Mouse (Mus musculus) hindlimb bud, embryonic 11.5 days (tissue): ENCODE data around the gene Selplg.
"Not testable (repeated sequence)": the region's sequence is repeated elsewhere in the genome, so short reads cannot be mapped to it uniquely, and the experiment has no call there.

Source experiments
- DNase-seq: peaks from one replicate; pipeline ENCODE4 v3.0.0-alpha.2; 2012; ENCODE audit warnings: low read depth, low spot score; ENCODE audit errors: extremely low spot score

The Selplg gene

GRCm38 (mm10) chr5:113796401-113797148, 35.9 kb downstream of the Selplg start:
- DNase-seq: peak; percentile 64

GRCm38 (mm10) chr5:113791197-113792095, 41.0 kb downstream of the Selplg start:
- DNase-seq: no peak

- DNase-seq: no peak
Observed at GRCm38 (mm10) chr5:113790453-113791196, 41.8 kb downstream of the Selplg start.

- DNase-seq: no peak
Observed at GRCm38 (mm10) chr5:113789075-113789788, 43.2 kb downstream of the Selplg start.

GRCm38 (mm10) chr5:113788645-113789044, 43.8 kb downstream of the Selplg start:
- DNase-seq: no peak

- no peak for DNase-seq
Observed at GRCm38 (mm10) chr5:113786985-113787384, 45.5 kb downstream of the Selplg start.

GRCm38 (mm10) chr5:113784104-113784503, 48.3 kb downstream of the Selplg start:
- DNase-seq: not testable (repeated sequence)

- DNase-seq: no peak
Observed at GRCm38 (mm10) chr5:113783581-113784001, 48.9 kb downstream of the Selplg start.

- DNase-seq: no peak
Observed at GRCm38 (mm10) chr5:113782624-113783023, 49.8 kb downstream of the Selplg start.

GRCm38 (mm10) chr5:113781875-113782274, 50.6 kb downstream of the Selplg start:
- DNase-seq: no peak

GRCm38 (mm10) chr5:113781254-113781653, 51.2 kb downstream of the Selplg start:
- no peak for DNase-seq

GRCm38 (mm10) chr5:113780763-113781162, 51.7 kb downstream of the Selplg start:
- DNase-seq: no peak

GRCm38 (mm10) chr5:113780082-113780752, 52.2 kb downstream of the Selplg start:
- no peak for DNase-seq

GRCm38 (mm10) chr5:113779569-113779968, 52.9 kb downstream of the Selplg start:
- DNase-seq: no peak

GRCm38 (mm10) chr5:113777728-113778127, 54.7 kb downstream of the Selplg start:
- DNase-seq: not testable (repeated sequence)

GRCm38 (mm10) chr5:113776896-113777226, 55.6 kb downstream of the Selplg start:
- no peak for DNase-seq

GRCm38 (mm10) chr5:113776128-113776895, 56.1 kb downstream of the Selplg start:
- no peak for DNase-seq

- DNase-seq: no peak
Observed at GRCm38 (mm10) chr5:113775585-113775984, 56.9 kb downstream of the Selplg start.

- peak; percentile 67 for DNase-seq
Observed at GRCm38 (mm10) chr5:113773664-113774063, 58.8 kb downstream of the Selplg start.
